Mouse (Mus musculus): ENCODE data around the gene Mon2.

DNA sequence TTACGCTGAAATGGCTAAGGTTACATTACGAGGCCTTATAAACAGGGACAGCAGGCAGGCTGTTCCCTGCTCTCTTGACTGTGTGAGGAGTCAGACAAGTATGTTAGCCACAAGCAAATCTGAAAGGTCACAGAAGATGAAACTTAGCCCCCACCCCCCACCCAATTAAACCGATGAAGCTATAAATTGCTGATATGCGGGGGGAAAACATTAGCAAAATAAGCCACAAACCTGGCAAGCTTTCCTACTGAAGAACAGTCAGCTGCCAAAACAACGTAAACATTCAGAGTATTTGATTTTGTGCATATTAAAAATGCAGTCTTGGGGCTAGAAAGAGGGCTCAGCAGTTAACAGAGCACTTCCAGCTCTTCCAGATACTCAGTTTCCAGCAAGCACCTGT is 31.8 kb upstream of the Mon2 start:
- TF ChIP-seq CTCF (IDR thresholded peaks at IDR 0.05; ENCODE audit: borderline replicate concordance, extremely low read depth, insufficient read depth, insufficient read length) (no peak), POLR2A (IDR thresholded peaks at IDR 0.05; ENCODE audit: borderline replicate concordance, extremely low read depth, insufficient read depth, insufficient read length, poor library complexity, severe bottlenecking) (no peak)

All from brain, embryonic 14.5 days (tissue).